Mouse (Mus musculus): ENCODE results near the gene Fgfr2.

DNA sequence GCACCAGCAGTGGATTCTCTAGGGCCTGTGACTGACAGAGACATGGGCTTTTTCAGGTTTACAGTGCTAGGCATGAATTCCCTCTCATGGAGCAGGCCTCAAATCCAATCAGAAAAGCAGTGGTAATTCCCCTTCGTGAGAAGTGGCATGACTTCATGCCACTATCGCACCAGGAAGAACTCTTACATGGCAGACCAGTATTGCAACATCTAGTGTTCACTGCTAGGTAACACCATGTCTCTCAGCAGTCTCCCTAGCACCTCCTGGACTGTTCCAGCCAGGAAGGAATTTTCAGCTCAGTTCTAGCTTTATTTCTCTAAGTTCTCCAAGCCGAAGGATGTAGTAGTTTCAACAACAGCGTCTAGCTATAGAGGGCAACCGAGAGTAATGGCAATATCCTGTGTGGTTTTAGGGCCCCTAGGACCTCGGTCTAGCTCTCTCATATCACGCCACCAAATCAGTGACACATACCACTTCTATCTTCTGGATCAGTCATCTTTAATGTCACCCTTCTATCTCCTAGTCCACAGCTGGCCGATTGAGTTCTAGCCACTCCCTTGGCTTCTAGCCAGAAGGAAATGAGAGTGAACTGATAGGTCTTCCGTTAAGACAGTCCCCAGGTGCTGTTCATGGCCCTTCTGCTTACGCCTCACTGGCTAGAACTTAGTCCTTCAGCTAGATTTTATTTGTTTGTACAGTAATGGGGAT, 720.6 kb downstream of the Fgfr2 start:
- no peak for TF ChIP-seq CTCF (IDR thresholded peaks at IDR 0.05; ENCODE audit: control insufficient read depth, insufficient read depth, insufficient read length)
- no peak for TF ChIP-seq MYOG (IDR thresholded peaks at IDR 0.05; ENCODE audit: control insufficient read depth, extremely low read depth, insufficient read length)
- TF ChIP-seq USF1 (IDR thresholded peaks at IDR 0.05; ENCODE audit: low read depth) = no peak
